Mouse (Mus musculus): Measurements from ENCODE around the gene Nubp1. TPM values are rescaled to one million over a fixed set of nuclear protein-coding genes. Genes with fewer than 3 reads are reported as not detected.

Nubp1 gene
- polyA plus RNA-seq, 1 experiment: 20.3 TPM

DNA sequence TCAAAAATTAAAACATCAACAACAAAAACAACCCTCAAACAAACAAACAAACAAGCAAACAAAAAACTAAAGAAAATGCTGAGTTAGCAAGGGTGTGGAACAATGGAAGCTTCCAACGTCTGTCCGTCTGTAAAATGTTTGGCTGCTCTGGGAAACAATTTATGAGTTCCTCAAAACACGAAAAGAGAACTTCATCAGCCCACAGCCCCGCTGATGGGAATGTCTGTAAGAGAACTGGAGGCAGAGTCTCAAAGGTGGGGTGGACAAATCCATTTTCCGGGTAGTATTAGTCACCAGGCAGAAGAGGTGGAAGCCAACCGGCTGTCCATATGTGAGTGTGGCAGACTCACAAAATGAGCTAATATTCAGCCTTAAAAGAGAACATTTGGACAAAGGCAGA is 29.6 kb downstream of the Nubp1 start:
- WGBS: 84% methylated on average over 6 of the region's 6 CpGs
- TF ChIP-seq CTCF (IDR thresholded peaks at IDR 0.05; ENCODE audit: extremely low read depth, insufficient read length, insufficient replicate concordance, low read depth, low read length): no peak
- no peak for TF ChIP-seq POLR2A (IDR thresholded peaks at IDR 0.05; ENCODE audit: low read depth, low read length)
- no peaks in the 10 kb centered on the region for H3K36me3 ChIP-seq (ENCODE audit: control insufficient read depth, insufficient read depth, low read length)
- H3K27ac ChIP-seq (ENCODE audit: insufficient read depth, low read depth, low read length): no peak overlapping the region
- H3K4me1 ChIP-seq (ENCODE audit: control insufficient read depth, insufficient read depth, insufficient read length, low read length): peaks cover 13% of the 10 kb centered on the region; the same call in 1 of the 2 replicates
- H3K4me3 ChIP-seq (ENCODE audit: low read depth, low read length): no peak overlapping the region
- no peaks in the 10 kb centered on the region for H3K27me3 ChIP-seq (ENCODE audit: control insufficient read depth, insufficient read depth, low read length)

DNA sequence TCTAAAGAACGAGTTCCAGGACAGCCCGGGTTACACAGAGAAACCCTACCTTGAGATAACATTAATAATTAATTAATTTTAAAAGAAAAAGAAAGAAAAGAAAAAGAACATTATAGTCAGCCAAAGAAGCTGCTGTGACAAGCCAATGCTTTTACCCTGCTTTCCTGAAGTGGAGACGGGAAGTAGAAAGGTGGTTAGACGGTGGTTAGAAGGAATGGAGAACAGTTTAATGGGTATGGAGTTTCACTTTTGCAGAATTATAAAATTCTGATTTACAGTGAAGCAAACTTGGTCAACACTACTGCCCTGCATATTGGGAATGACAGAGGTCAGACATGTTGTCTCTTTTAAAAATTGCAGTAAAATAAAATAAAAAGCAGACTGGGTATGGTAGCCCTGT is 30.0 kb downstream of the Nubp1 start:
- TF ChIP-seq CTCF (IDR thresholded peaks at IDR 0.05; ENCODE audit: extremely low read depth, insufficient read length, insufficient replicate concordance, low read depth, low read length): no peak
- no peak for TF ChIP-seq POLR2A (IDR thresholded peaks at IDR 0.05; ENCODE audit: low read depth, low read length)
- H3K36me3 ChIP-seq (ENCODE audit: control insufficient read depth, insufficient read depth, low read length): no peaks in the 10 kb centered on the region
- no peak overlapping the region for H3K4me3 ChIP-seq (ENCODE audit: low read depth, low read length)
- no peak overlapping the region for H3K27ac ChIP-seq (ENCODE audit: insufficient read depth, low read depth, low read length)
- WGBS: 75% methylated on average over 4 of the region's 4 CpGs
- peaks cover 13% of the 10 kb centered on the region; the same call in 1 of the 2 replicates for H3K4me1 ChIP-seq (ENCODE audit: control insufficient read depth, insufficient read depth, insufficient read length, low read length)
- H3K27me3 ChIP-seq (ENCODE audit: control insufficient read depth, insufficient read depth, low read length): no peaks in the 10 kb centered on the region

DNA sequence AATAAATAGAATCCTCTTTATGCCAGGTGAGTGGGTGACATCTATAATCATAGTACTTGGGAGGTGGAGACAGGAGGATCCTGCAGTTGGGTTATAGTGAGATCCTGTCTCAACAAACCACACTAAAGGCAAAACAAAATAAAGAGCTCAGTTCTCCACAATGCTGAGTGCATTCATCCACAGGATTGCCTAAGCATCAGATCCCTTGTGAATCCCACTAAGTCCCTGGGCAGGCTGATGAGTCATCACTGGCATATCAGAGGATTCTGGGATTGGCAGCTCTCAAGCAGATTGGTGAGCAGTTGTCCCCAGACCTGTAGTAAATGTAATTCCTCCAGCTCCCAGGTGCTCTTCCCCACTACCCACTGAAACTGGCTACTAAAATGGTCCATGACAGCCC is 32.0 kb downstream of the Nubp1 start:
- TF ChIP-seq CTCF (IDR thresholded peaks at IDR 0.05; ENCODE audit: extremely low read depth, insufficient read length, insufficient replicate concordance, low read depth, low read length): no peak
- no peak for TF ChIP-seq POLR2A (IDR thresholded peaks at IDR 0.05; ENCODE audit: low read depth, low read length)
- H3K27me3 ChIP-seq (ENCODE audit: control insufficient read depth, insufficient read depth, low read length): no peaks in the 10 kb centered on the region

DNA sequence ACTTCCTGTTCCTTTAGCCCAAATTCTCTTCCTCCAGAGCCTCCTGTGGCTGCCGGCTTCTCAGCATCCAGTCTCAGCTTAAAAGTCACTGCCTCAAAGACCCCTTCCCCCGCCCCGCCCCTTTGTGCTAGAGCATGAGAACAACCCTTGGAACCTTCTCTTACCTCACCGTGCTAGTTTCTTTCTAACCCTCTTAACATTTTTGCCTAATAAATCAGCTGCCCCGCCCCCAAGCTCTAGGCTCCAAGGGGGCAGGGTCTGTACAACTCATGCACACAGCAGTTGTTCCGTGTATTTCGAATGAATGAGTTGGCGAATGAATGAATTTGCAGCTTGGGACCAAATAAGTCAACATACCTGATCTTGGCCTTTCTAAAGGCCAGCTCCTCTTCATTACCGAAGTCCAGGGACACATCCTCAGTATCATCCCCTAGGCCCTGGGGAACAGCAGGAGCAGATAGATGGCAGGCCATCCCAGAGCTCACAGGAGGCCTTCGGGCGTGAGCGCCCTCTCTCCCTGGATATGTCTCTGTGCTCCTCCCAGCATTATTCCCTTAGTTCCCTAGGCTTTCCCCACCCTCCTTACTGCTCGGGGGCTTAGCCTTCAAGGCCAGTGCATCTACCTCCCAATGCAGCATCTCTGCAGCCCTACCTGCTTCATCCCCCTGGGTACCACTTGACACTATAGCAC is 35.0 kb downstream of the Nubp1 start:
- 59% methylated on average over 13 of the region's 13 CpGs for WGBS

More for the DNA sequence above, 32.0 kb downstream of the Nubp1 start:
- H3K27ac ChIP-seq (ENCODE audit: insufficient read depth, low read depth, low read length): no peak overlapping the region
- no peak overlapping the region for H3K4me3 ChIP-seq (ENCODE audit: low read depth, low read length)
- H3K4me1 ChIP-seq (ENCODE audit: control insufficient read depth, insufficient read depth, insufficient read length, low read length): peaks cover 5% of the 10 kb centered on the region
- no peaks in the 10 kb centered on the region for H3K36me3 ChIP-seq (ENCODE audit: control insufficient read depth, insufficient read depth, low read length)

DNA sequence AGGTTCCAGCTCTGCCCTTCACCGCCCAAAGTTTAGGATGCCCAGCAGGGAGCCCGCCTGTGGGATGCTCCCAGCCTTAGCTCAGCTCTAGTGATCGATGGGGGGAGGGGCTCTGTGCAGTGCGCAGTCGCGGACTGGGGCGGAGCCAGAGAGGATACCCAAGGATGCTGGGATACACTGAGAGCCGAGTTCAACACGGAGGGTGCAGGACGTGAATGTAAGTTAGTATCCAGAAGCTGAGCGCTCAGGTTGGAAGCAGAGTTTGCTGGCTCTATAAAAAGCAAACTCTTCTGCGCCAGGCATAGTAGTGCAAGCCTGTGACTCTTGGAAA is 35.5 kb downstream of the Nubp1 start, which contains the start of gene Tvp23a:
Tvp23a (minus strand) TSS at position 99 of the 331 bp plus-strand sequence.
- Histone ChIP-seq H3K36me3 (ENCODE audit: control insufficient read depth, insufficient read depth, low read length) (no peaks in the 10 kb centered on the region), H3K4me1 (ENCODE audit: control insufficient read depth, insufficient read depth, insufficient read length, low read length) (peaks cover 25% of the 10 kb centered on the region), H3K27ac (ENCODE audit: insufficient read depth, low read depth, low read length) (no peak within 1 kb of the TSS), H3K27me3 (ENCODE audit: control insufficient read depth, insufficient read depth, low read length) (no peaks in the 10 kb centered on the region), H3K4me3 (ENCODE audit: low read depth, low read length) (peak within 1 kb of the TSS; percentile 33)
- no peak for TF ChIP-seq POLR2A (IDR thresholded peaks at IDR 0.05; ENCODE audit: low read depth, low read length)
- TF ChIP-seq CTCF (IDR thresholded peaks at IDR 0.05; ENCODE audit: extremely low read depth, insufficient read length, insufficient replicate concordance, low read depth, low read length): no peak
- 42% methylated on average over 12 of the region's 12 CpGs for WGBS

More for the DNA sequence above, 35.0 kb downstream of the Nubp1 start:
- Histone ChIP-seq H3K27me3 (ENCODE audit: control insufficient read depth, insufficient read depth, low read length) (no peaks in the 10 kb centered on the region), H3K4me1 (ENCODE audit: control insufficient read depth, insufficient read depth, insufficient read length, low read length) (peaks cover 21% of the 10 kb centered on the region), H3K4me3 (ENCODE audit: low read depth, low read length) (peak overlapping the region; percentile 33), H3K27ac (ENCODE audit: insufficient read depth, low read depth, low read length) (no peak overlapping the region), H3K36me3 (ENCODE audit: control insufficient read depth, insufficient read depth, low read length) (no peaks in the 10 kb centered on the region)
- TF ChIP-seq POLR2A (IDR thresholded peaks at IDR 0.05; ENCODE audit: low read depth, low read length) (no peak), CTCF (IDR thresholded peaks at IDR 0.05; ENCODE audit: extremely low read depth, insufficient read length, insufficient replicate concordance, low read depth, low read length) (no peak)

DNA sequence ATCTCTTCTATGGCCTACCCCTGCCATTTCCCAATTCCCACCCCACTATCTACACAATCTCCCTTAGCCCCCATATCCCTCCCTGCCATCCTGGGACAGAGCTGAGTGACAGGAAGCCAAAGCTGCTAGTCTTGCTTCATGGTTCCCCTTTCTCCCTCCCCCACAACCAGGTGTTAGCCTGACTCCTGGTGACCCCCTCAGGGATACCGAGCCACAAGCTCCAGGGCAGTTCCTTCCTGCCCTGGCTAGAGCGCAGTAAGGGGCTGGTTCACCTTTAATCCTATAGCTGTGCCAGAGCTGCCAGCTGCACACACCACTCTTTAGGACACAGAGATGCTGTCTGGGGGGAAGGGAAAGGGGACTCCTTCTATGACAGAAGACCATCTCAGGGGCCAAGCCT is 36.0 kb downstream of the Nubp1 start:
- Histone ChIP-seq H3K27ac (ENCODE audit: insufficient read depth, low read depth, low read length) (no peak overlapping the region), H3K4me3 (ENCODE audit: low read depth, low read length) (no peak overlapping the region), H3K36me3 (ENCODE audit: control insufficient read depth, insufficient read depth, low read length) (no peaks in the 10 kb centered on the region), H3K4me1 (ENCODE audit: control insufficient read depth, insufficient read depth, insufficient read length, low read length) (peaks cover 29% of the 10 kb centered on the region), H3K27me3 (ENCODE audit: control insufficient read depth, insufficient read depth, low read length) (no peaks in the 10 kb centered on the region)
- 67% methylated on average over 2 of the region's 2 CpGs for WGBS
- no peak for TF ChIP-seq POLR2A (IDR thresholded peaks at IDR 0.05; ENCODE audit: low read depth, low read length)

DNA sequence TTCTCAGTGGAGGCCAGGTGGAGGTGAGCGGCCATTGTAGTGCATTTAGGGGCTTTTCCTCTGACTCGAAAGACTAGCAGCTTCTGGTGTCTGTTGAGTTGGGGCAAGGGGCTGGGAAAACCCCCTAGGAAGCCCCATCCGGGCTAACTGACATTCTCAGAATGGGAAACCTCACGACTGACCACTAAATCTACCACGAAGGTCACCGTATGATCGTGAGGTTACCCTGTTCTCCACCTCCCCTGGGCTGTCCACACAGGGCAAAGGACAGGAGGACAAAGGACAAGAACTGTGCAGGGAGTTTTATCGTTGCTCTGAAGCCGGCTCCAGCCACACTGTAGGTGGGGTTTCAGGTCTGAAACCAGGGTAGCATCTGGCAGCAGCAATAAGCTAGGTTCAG is 37.2 kb downstream of the Nubp1 start:
- WGBS: 47% methylated on average over 9 of the region's 9 CpGs
- Histone ChIP-seq H3K27ac (ENCODE audit: insufficient read depth, low read depth, low read length) (peak overlapping the region; percentile 85), H3K4me3 (ENCODE audit: low read depth, low read length) (no peak overlapping the region), H3K36me3 (ENCODE audit: control insufficient read depth, insufficient read depth, low read length) (no peaks in the 10 kb centered on the region), H3K4me1 (ENCODE audit: control insufficient read depth, insufficient read depth, insufficient read length, low read length) (peaks cover 39% of the 10 kb centered on the region), H3K27me3 (ENCODE audit: control insufficient read depth, insufficient read depth, low read length) (no peaks in the 10 kb centered on the region)
- TF ChIP-seq POLR2A (IDR thresholded peaks at IDR 0.05; ENCODE audit: low read depth, low read length) (no peak), CTCF (IDR thresholded peaks at IDR 0.05; ENCODE audit: extremely low read depth, insufficient read length, insufficient replicate concordance, low read depth, low read length) (no peak)

Data from small intestine, adult 2 months (tissue).